Mouse (Mus musculus) embryonic facial prominence, embryonic 15.5 days (tissue): ENCODE results near the gene Rom1. TPM values are rescaled to one million over a fixed set of nuclear protein-coding genes. Genes with fewer than 3 reads are reported as not detected.

Source experiments
- ATAC-seq: fragments of 200-750 bp; cut with Nextera tagmentation; 2 replicates; pipeline ENCODE4 v1.8.0; 2017; ENCODE audit warnings: low read depth, moderate TSS enrichment; ENCODE audit not compliant: insufficient number of reproducible peaks, low FRiP score, low TSS enrichment
- H3K27ac ChIP-seq: fragments of 300-500 bp; sonication (generic); replicated peaks from 2 replicates; pipeline ENCODE4 v1.5.1; 2015; ENCODE audit warnings: mild to moderate bottlenecking, inconsistent platforms
- H3K27me3 ChIP-seq: fragments of 300-500 bp; sonication (generic); 2 replicates; pipeline ENCODE4 v1.6.1; 2015; ENCODE audit warnings: inconsistent platforms
- H3K36me3 ChIP-seq: fragments of 300-500 bp; sonication (generic); 2 replicates; pipeline ENCODE4 v1.6.1; 2015; ENCODE audit warnings: mild to moderate bottlenecking, inconsistent platforms
- H3K4me1 ChIP-seq: fragments of 300-500 bp; sonication (generic); 2 replicates; pipeline ENCODE4 v1.6.1; 2015; ENCODE audit warnings: inconsistent platforms
- H3K4me2 ChIP-seq: fragments of 300-500 bp; sonication (generic); replicated peaks from 2 replicates; pipeline ENCODE4 v1.6.1; 2015; ENCODE audit warnings: mild to moderate bottlenecking, inconsistent platforms
- H3K4me3 ChIP-seq: fragments of 300-500 bp; sonication (generic); replicated peaks from 2 replicates; pipeline ENCODE4 v1.5.1; 2015; ENCODE audit warnings: mild to moderate bottlenecking, inconsistent platforms
- H3K9ac ChIP-seq: fragments of 300-500 bp; sonication (generic); 2 replicates; pipeline ENCODE4 v1.6.1; 2015; ENCODE audit warnings: inconsistent platforms
- H3K9me3 ChIP-seq: fragments of 300-500 bp; sonication (generic); replicated peaks from 2 replicates; pipeline ENCODE4 v1.6.1; 2016; ENCODE audit warnings: inconsistent platforms
- WGBS: fragments of 180-500 bp; shearing (Covaris S2); methylation state at CpG from one replicate; pipeline ENCODE4 v1.1.7; 2015; 5-methylcytosine and 5-hydroxymethylcytosine counted together
- polyA plus RNA-seq: library from polyadenylated mRNA; unstranded; fragments of >200 nt; fragmentation: Nextera tagmentation; extraction: Ambion mirVana; gene quantifications from 2 replicates; pipeline ENCODE4 v1.2.1, GENCODE M21; 2015

Gene Rom1
- polyA plus RNA-seq, 1 experiment from 2014 or later: 4.2 TPM

GRCm38 (mm10) chr19:8941515-8942217, 12.5 kb upstream of the Rom1 start, which contains the start of gene Mta2:
Gene Mta2 (plus strand): TSS chr19:8941875.
- H3K9ac ChIP-seq: peak within 1 kb of the TSS; percentile 97
- H3K36me3 ChIP-seq: peaks cover 49% of the 10 kb centered on the region
- peak; percentile 92 for ATAC-seq
- no peaks in the 10 kb centered on the region for H3K27me3 ChIP-seq
- H3K4me3 ChIP-seq: peak within 1 kb of the TSS; percentile 68
- peaks cover 40% of the 10 kb centered on the region for H3K4me1 ChIP-seq
- H3K27ac ChIP-seq: peak within 1 kb of the TSS; percentile 99
- H3K4me2 ChIP-seq: peak within 1 kb of the TSS; percentile 61
- no peaks in the 10 kb centered on the region for H3K9me3 ChIP-seq
- WGBS: under 1% methylated on average over 64 of the region's 64 CpGs

- Histone ChIP-seq H3K27me3 (no peaks in the 10 kb centered on the region), H3K27ac (peak overlapping the region; percentile 99), H3K9me3 (no peaks in the 10 kb centered on the region), H3K4me1 (peaks cover 40% of the 10 kb centered on the region), H3K9ac (peak overlapping the region; percentile 21; the same call in 1 of the 2 replicates), H3K36me3 (peaks cover 50% of the 10 kb centered on the region), H3K4me3 (peak overlapping the region; percentile 68), H3K4me2 (peak overlapping the region; percentile 61)
- ATAC-seq: 0 out of 2 replicates have a peak, but pooled peaks have one; percentile 2
- 36% methylated on average over 10 of the region's 10 CpGs for WGBS
Observed at GRCm38 (mm10) chr19:8941136-8941514, 12.0 kb upstream of the Rom1 start.

- peak overlapping the region; percentile 21; the same call in 1 of the 2 replicates for H3K9ac ChIP-seq
- no peaks in the 10 kb centered on the region for H3K9me3 ChIP-seq
- no peaks in the 10 kb centered on the region for H3K27me3 ChIP-seq
- H3K36me3 ChIP-seq: peaks cover 49% of the 10 kb centered on the region
- H3K27ac ChIP-seq: peak overlapping the region; percentile 99
- H3K4me2 ChIP-seq: peak overlapping the region; percentile 61; the same call in 1 of the 2 replicates
- peak overlapping the region; percentile 68; the same call in 1 of the 2 replicates for H3K4me3 ChIP-seq
- ATAC-seq: no peak
- peaks cover 39% of the 10 kb centered on the region for H3K4me1 ChIP-seq
- 69% methylated on average over 15 of the region's 15 CpGs for whole genome bisulfite sequencing
Observed at GRCm38 (mm10) chr19:8940526-8941133, 11.5 kb upstream of the Rom1 start.

GRCm38 (mm10) chr19:8936736-8937135, 7.6 kb upstream of the Rom1 start:
- Histone ChIP-seq H3K9ac (no peak overlapping the region), H3K27ac (no peak overlapping the region), H3K9me3 (no peaks in the 10 kb centered on the region), H3K27me3 (no peaks in the 10 kb centered on the region), H3K36me3 (peaks cover 70% of the 10 kb centered on the region), H3K4me3 (no peak overlapping the region), H3K4me2 (no peak overlapping the region), H3K4me1 (peaks cover 10% of the 10 kb centered on the region)
- no peak for ATAC-seq
- 88% methylated on average over 2 of the region's 2 CpGs for WGBS

- Histone ChIP-seq H3K4me2 (peak overlapping the region; percentile 73), H3K27ac (no peak overlapping the region), H3K4me3 (peak overlapping the region; percentile 84), H3K4me1 (peaks cover 18% of the 10 kb centered on the region), H3K27me3 (no peaks in the 10 kb centered on the region), H3K9ac (0 out of 2 replicates have a peak overlapping the region, but pooled peaks have one; percentile 68), H3K9me3 (no peaks in the 10 kb centered on the region), H3K36me3 (peaks cover 55% of the 10 kb centered on the region)
- ATAC-seq: no peak
- 60% methylated on average over 7 of the region's 7 CpGs for WGBS
Observed at GRCm38 (mm10) chr19:8930771-8931170, 1.6 kb upstream of the Rom1 start.

GRCm38 (mm10) chr19:8930117-8930516, 961 bp upstream of the Rom1 start:
- H3K4me1 ChIP-seq: peaks cover 18% of the 10 kb centered on the region
- H3K9ac ChIP-seq: peak overlapping the region; percentile 68
- H3K27me3 ChIP-seq: no peaks in the 10 kb centered on the region
- peak overlapping the region; percentile 83 for H3K27ac ChIP-seq
- H3K9me3 ChIP-seq: no peaks in the 10 kb centered on the region
- no peak for ATAC-seq
- H3K36me3 ChIP-seq: peaks cover 54% of the 10 kb centered on the region
- WGBS: 8% methylated on average over 11 of the region's 11 CpGs
- peak overlapping the region; percentile 84 for H3K4me3 ChIP-seq
- peak overlapping the region; percentile 73 for H3K4me2 ChIP-seq

GRCm38 (mm10) chr19:8928689-8929223, 400 bp downstream of the Rom1 start:
- Histone ChIP-seq H3K27ac (peak overlapping the region; percentile 83), H3K4me3 (peak overlapping the region; percentile 84), H3K9ac (peak overlapping the region; percentile 68), H3K4me2 (peak overlapping the region; percentile 73), H3K36me3 (peaks cover 42% of the 10 kb centered on the region), H3K9me3 (no peaks in the 10 kb centered on the region), H3K27me3 (no peaks in the 10 kb centered on the region), H3K4me1 (peaks cover 18% of the 10 kb centered on the region)
- peak; percentile 16; the same call in 1 of the 2 replicates for ATAC-seq
- 17% methylated on average over 16 of the region's 16 CpGs for WGBS

GRCm38 (mm10) chr19:8927891-8928525, 1.1 kb downstream of the Rom1 start:
- no peak overlapping the region for H3K4me2 ChIP-seq
- no peak overlapping the region for H3K4me3 ChIP-seq
- no peak for ATAC-seq
- no peaks in the 10 kb centered on the region for H3K9me3 ChIP-seq
- H3K27me3 ChIP-seq: no peaks in the 10 kb centered on the region
- no peak overlapping the region for H3K9ac ChIP-seq
- H3K4me1 ChIP-seq: peaks cover 18% of the 10 kb centered on the region
- WGBS: 84% methylated on average over 12 of the region's 12 CpGs
- peaks cover 36% of the 10 kb centered on the region for H3K36me3 ChIP-seq
- H3K27ac ChIP-seq: no peak overlapping the region

GRCm38 (mm10) chr19:8926766-8927165, 2.4 kb downstream of the Rom1 start:
- H3K4me3 ChIP-seq: no peak overlapping the region
- H3K4me2 ChIP-seq: no peak overlapping the region
- 0 out of 2 replicates have a peak overlapping the region, but pooled peaks have one; percentile 48 for H3K27ac ChIP-seq
- H3K4me1 ChIP-seq: peaks cover 23% of the 10 kb centered on the region
- no peaks in the 10 kb centered on the region for H3K27me3 ChIP-seq
- no peak for ATAC-seq
- peaks cover 31% of the 10 kb centered on the region; the same call in 1 of the 2 replicates for H3K36me3 ChIP-seq
- no peak overlapping the region for H3K9ac ChIP-seq
- 73% methylated on average over 2 of the region's 2 CpGs for WGBS
- H3K9me3 ChIP-seq: no peaks in the 10 kb centered on the region

GRCm38 (mm10) chr19:8921741-8922140, 7.4 kb downstream of the Rom1 start:
- no peak for ATAC-seq
- peaks cover 21% of the 10 kb centered on the region; the same call in 1 of the 2 replicates for H3K36me3 ChIP-seq
- H3K4me1 ChIP-seq: peaks cover 20% of the 10 kb centered on the region
- no peak overlapping the region for H3K9ac ChIP-seq
- WGBS: 49% methylated on average over 9 of the region's 9 CpGs
- H3K27ac ChIP-seq: no peak overlapping the region
- peak overlapping the region; percentile 82 for H3K4me3 ChIP-seq
- H3K9me3 ChIP-seq: no peaks in the 10 kb centered on the region
- no peaks in the 10 kb centered on the region for H3K27me3 ChIP-seq
- H3K4me2 ChIP-seq: peak overlapping the region; percentile 75

- peak overlapping the region; percentile 82 for H3K4me3 ChIP-seq
- WGBS: under 1% methylated on average over 6 of the region's 6 CpGs
Observed at GRCm38 (mm10) chr19:8920836-8921291, 8.3 kb downstream of the Rom1 start.

More at GRCm38 (mm10) chr19:8920836-8921291, 8.3 kb downstream of the Rom1 start:
- Histone ChIP-seq H3K9ac (peak overlapping the region; percentile 76), H3K27ac (peak overlapping the region; percentile 94), H3K4me2 (peak overlapping the region; percentile 75), H3K9me3 (no peaks in the 10 kb centered on the region), H3K27me3 (no peaks in the 10 kb centered on the region), H3K36me3 (peaks cover 22% of the 10 kb centered on the region), H3K4me1 (peaks cover 20% of the 10 kb centered on the region)
- ATAC-seq: no peak
